Mouse (Mus musculus) skeletal muscle tissue, adult 2 months (tissue): ENCODE results near the gene 1700080E11Rik.
"Not testable (repeated sequence)": the region's sequence is repeated elsewhere in the genome, so short reads cannot be mapped to it uniquely, and the experiment has no call there.

ENCODE experiments used
- DNase-seq: peaks from one replicate; pipeline ENCODE4 v3.0.0-alpha.2; 2012; ENCODE audit warnings: low read depth, low spot score

1700080E11Rik gene

DNA sequence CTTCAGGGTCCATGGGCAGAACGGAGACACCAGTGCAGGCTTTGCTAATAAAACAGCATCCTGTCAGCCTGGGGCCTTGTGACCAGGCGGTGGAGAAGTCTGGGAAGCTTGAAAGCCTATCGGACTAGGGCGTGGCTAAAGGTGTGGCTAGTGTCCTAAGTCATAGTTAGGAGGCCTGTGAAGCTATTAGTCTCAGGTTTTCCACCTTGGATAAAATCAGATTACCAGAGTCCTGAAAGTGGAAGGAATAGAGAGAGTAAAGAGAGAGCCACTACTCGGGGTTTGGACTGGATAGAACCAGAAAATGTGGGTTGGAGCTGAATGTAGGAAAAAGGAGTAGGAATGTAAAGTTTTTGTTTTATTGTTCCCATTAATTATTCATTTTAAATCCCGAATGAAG lies at the start of gene 1700080E11Rik:
Gene 1700080E11Rik, minus strand, starts transcription at position 101 of the 400 bp plus-strand sequence.
- DNase-seq, result no peak

- DNase-seq, result no peak
Observed at GRCm38 (mm10) chr9:105186725-105187124, 41.8 kb upstream of the 1700080E11Rik start.

GRCm38 (mm10) chr9:105182392-105182791 lies 37.5 kb upstream of the 1700080E11Rik start:
- no peak for DNase-seq

DNA sequence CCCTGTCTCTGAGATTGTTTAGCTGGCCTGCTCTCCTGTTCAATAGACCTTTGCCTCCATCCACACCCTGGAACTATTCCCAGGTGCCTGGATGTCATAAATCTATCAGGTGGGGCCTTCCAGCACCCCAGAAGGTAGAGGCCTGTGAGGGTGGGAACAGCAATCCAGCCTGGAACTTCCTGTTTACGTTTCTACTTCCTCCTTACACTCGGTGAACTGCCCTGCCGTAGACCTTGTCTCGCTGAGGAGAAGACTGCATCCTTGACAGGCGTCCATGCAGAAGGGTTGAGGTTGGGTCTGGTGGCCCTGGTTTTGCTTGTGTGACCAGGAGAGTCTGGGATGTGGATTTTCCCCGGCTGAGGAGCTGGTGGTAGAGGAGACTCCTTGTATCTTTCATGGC lies 5.7 kb downstream of the 1700080E11Rik start:
- DNase-seq, result no peak

GRCm38 (mm10) chr9:105136404-105136803 lies 8.5 kb downstream of the 1700080E11Rik start:
- no peak for DNase-seq

- DNase-seq, result no peak
Observed at GRCm38 (mm10) chr9:105134536-105134935, 10.4 kb downstream of the 1700080E11Rik start.

- no peak for DNase-seq
Observed at GRCm38 (mm10) chr9:105132002-105132367, 12.9 kb downstream of the 1700080E11Rik start.

DNA sequence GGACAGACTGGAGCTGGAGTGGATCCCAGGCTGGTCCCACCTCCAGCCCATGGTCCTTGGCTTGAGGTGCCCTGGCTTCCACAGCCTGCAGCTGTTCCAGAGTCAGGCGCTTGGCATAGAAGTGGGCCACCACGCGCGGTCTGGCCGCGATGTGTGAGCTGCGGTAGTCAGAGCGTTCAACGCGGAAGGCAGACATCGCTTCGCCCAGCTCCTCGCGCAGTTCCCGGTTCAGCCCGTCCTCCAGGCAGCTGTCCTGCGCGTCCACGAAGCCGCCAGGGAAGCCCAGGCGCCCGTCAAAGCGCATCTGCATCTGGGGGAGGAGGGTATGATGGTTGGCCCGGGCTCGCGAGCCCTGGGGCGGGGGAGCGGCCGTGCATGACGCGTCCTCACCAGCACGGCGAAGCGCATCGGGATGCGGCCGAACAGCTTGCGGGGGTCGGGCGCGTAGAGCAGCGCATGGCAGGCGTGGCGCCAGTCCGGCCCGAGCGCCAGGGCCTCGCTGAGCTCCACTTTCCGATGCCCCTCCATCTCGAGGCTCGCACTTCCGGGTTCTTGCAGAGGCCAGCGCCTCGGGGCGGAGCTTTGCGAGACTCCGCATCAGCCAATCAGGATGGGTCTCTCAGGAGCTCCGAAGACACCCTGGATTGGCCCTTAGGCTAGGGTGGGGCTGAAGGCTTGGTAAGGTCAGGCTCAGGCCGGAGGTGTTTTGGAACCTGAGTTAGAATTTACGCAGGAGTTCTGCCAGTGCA lies 13.5 kb downstream of the 1700080E11Rik start, which contains the start of gene Nudt16:
Gene Nudt16, minus strand, starts transcription at position 572 of the 749 bp plus-strand sequence.
- peak; percentile 94 for DNase-seq

DNA sequence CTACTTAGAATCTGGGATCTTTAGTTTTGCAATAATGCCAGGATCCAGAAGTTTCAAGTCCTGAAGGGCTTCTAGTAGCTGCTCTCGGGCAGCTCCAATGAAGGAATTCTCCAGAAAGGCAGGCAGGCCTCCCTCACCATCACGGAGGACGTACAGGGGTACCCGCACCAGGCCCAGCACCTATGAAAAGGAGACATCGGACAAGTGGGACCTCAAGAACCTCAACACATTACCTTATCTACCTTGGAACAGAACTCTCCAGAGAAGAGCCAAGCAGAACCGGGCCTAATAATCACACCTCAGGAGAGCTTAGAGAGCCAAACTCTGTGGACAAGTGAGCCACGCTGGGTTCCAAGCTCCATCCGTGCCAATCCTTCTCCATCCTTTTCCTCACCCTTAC lies 14.6 kb downstream of the 1700080E11Rik start:
- no peak for DNase-seq

- not testable (repeated sequence) for DNase-seq
Observed at GRCm38 (mm10) chr9:105125206-105125605, 19.7 kb downstream of the 1700080E11Rik start.

DNA sequence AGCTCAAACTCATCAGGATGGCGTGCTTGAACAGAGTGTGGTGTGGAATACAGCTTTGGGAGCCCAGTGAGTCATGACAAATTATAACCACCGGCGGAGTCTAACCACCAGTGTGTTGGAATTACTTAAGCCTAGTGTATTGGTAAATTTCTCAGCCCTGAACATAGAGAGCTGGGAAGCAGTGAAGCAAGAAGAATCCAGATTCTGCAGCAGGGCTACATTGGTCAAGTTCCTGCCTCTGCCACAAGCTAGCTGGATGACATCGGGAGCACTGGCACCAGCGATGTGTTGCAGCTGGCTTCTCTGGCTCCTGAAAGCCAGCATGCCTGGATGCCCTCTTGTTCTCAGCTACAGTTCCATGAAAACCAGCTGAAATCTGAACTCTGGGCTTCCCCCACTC lies 41.0 kb downstream of the 1700080E11Rik start:
- no peak for DNase-seq

- DNase-seq, result no peak
Observed at GRCm38 (mm10) chr9:105101911-105102310, 43.0 kb downstream of the 1700080E11Rik start.

DNA sequence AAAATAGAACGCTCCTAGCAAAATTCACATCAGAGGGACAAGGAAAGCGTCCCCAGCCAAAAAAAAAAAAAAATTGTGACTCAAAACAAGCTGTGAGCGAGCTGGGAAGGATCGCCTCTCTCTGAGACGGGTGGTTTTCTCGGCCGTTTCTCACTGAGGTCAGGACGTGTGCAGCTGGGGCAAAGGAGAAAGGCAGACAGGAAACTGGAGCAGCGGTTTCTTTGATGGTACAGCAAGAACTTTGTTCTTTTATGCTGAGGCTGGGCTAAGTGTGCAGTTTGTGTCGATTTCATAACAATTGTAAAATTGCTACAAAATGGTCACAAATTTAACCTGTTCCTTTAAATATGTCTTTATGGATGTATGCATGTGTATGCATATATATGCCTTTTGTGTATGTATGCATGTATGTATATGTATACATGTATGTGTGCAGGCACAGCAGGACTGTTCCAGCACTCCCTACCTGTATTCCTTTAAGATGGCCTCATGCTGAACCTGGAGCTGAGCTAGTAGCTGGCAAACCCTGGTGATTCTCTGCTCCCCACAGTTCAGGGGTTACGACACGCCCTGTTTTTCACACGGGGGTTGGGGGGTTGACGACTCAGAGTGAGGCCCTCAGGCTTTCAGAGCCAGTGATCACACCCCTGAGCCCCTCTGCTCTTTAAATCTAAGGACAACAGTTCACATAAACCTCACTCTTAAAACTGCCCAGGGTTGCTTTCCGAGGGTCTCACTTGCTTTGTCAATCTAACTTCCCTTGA lies 43.9 kb downstream of the 1700080E11Rik start:
- DNase-seq, result no peak
